In the genomic region with DNA sequence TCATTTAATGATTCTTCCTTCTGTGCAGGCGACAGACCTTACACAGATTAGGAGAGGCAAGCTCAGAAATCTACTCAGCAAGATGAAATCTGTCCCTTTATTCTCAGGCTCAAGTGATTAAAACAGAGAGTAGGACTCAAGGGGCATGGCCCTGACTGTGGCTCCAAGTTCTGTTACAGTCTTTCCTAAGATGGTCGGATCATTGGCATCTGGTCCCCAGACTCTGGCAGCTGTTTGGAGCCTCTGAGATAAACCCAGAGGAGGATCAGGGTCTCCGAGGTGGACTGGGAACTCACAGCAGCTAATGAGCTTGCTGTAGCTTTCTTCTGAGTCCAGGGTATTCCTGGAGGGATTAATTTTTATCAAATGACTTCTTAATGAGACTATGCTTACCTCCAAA, we compare ENCODE assay signal across 28 mouse cellular contexts. TPM values are rescaled to one million over a fixed set of nuclear protein-coding genes. Genes with fewer than 3 reads are reported as not detected.
"Had no signal": no experiment of that assay in that cellular context is flagged by ENCODE, and none has a peak within 500 bp of the region (broad histone marks: within the 10 kb centered on the region; RNA-seq: fewer than 3 reads in every experiment).

No protein-coding gene starts in this region.

- ATAC-seq: hindbrain, embryonic 16.5 days; inflammation-experienced regulatory T-cells, adult 6 months; intestine, embryonic 15.5 days; intestine, postnatal 0 days had no signal

- H3K27ac ChIP-seq: gastrocnemius, adult 2 months; heart, adult 2 months; hindbrain, embryonic 10.5 days; hindbrain, embryonic 12.5 days; hindbrain, embryonic 14.5 days; intestine, embryonic 15.5 days; kidney, postnatal 0 days; limb, embryonic 10.5 days; limb, embryonic 12.5 days; liver, embryonic 13.5 days had no signal

- H3K9ac ChIP-seq: hindbrain, embryonic 12.5 days; hindbrain, embryonic 14.5 days; intestine, embryonic 15.5 days; limb, embryonic 12.5 days; liver, embryonic 13.5 days had no signal

- DNase-seq: gastrocnemius, adult 2 months; gastrocnemius, postnatal 10 days; gastrocnemius, postnatal 25 days; heart, adult 2 months; heart, postnatal 10 days; heart, postnatal 4 days; kidney, adult 18-20 months; kidney, adult 8-10 months; kidney, postnatal 14 days; kidney, postnatal 36 days; layer of hippocampus, adult 9-11 months; layer of hippocampus, postnatal 36 days; liver; liver, embryonic 13.5 days had no signal

- H3K4me2 ChIP-seq: heart, embryonic 11.5 days; hindbrain, embryonic 12.5 days; hindbrain, embryonic 14.5 days; intestine, embryonic 15.5 days; limb, embryonic 12.5 days; liver, embryonic 11.5 days; liver, embryonic 13.5 days had no signal

- H3K4me3 ChIP-seq: gastrocnemius, adult 2 months; heart, adult 2 months; hindbrain, embryonic 10.5 days; hindbrain, embryonic 12.5 days; intestine, embryonic 15.5 days; limb, embryonic 10.5 days; limb, embryonic 12.5 days; liver, embryonic 13.5 days had no signal

- H3K36me3 ChIP-seq: hindbrain, embryonic 10.5 days; hindbrain, embryonic 12.5 days; intestine, embryonic 15.5 days; limb, embryonic 10.5 days; limb, embryonic 12.5 days; liver, embryonic 13.5 days had no signal

- H3K4me1 ChIP-seq: hindbrain, embryonic 10.5 days; intestine, embryonic 15.5 days; liver, embryonic 13.5 days had no signal

- H3K27me3 ChIP-seq: hindbrain, embryonic 12.5 days; intestine, embryonic 15.5 days; limb, embryonic 12.5 days; liver, embryonic 13.5 days had no signal

- H3K9me3 ChIP-seq: hindbrain, embryonic 10.5 days; hindbrain, embryonic 12.5 days; intestine, embryonic 15.5 days; limb, embryonic 10.5 days; limb, embryonic 12.5 days; liver, embryonic 13.5 days had no signal

RNA-seq across cellular contexts. Expression of a gene that starts 51.7 kb away (rescaled TPM):
- total RNA-seq: gastrocnemius, adult 2 months; gastrocnemius, postnatal 25 days; granulocyte monocyte progenitor cell, adult 5-6 weeks; heart, adult 2 months; heart, postnatal 10 days; heart, postnatal 25 days; heart, postnatal 4 days had no signal
- polyA plus RNA-seq: heart, adult 2 months; inflammation-experienced regulatory T-cells, adult 6 months; limb, embryonic 10.5 days had no signal
